Mouse (Mus musculus) thymus, adult 2 months (tissue): Measurements from ENCODE around the gene Slc4a8. TPM values are rescaled to one million over a fixed set of nuclear protein-coding genes. Genes with fewer than 3 reads are reported as not detected.
A peak's percentile ranks its signal among the peaks of the same experiment; 100 is the strongest.

Source experiments
- DNase-seq: peaks from one replicate; pipeline ENCODE4 v3.0.0; 2021
- H3K27ac ChIP-seq: fragments of 200-500 bp; 2 replicates; pipeline ENCODE4 v1.5.1; 2012; ENCODE audit warnings: low read length, control low read depth; ENCODE audit not compliant: control insufficient read depth, insufficient read depth
- H3K27me3 ChIP-seq: fragments of 200-500 bp; 2 replicates; pipeline ENCODE4 v1.6.1; 2012; ENCODE audit warnings: mild to moderate bottlenecking, low read length, moderate library complexity, mixed read lengths; ENCODE audit not compliant: control insufficient read depth, insufficient read depth
- H3K36me3 ChIP-seq: fragments of 200-500 bp; 2 replicates; pipeline ENCODE4 v1.6.1; 2012; ENCODE audit warnings: mild to moderate bottlenecking, low read length, moderate library complexity; ENCODE audit not compliant: control insufficient read depth, insufficient read depth
- H3K4me1 ChIP-seq: fragments of 200-500 bp; replicated peaks from 2 replicates; pipeline ENCODE4 v1.6.1; 2012; ENCODE audit warnings: low read length; ENCODE audit not compliant: control insufficient read depth, insufficient read depth
- H3K4me3 ChIP-seq: fragments of 200-500 bp; 2 replicates; pipeline ENCODE4 v1.5.1; 2012; ENCODE audit warnings: mild to moderate bottlenecking, low read length, control low read depth, moderate library complexity; ENCODE audit not compliant: control insufficient read depth, insufficient read depth
- CTCF ChIP-seq: fragments of 200-500 bp; IDR thresholded peaks from 2 replicates; pipeline ENCODE4 v1.5.1; 2012; ENCODE audit warnings: mild to moderate bottlenecking, control low read depth, low read length, moderate library complexity, borderline replicate concordance; ENCODE audit not compliant: control insufficient read depth, poor library complexity, insufficient read depth; ENCODE audit errors: extremely low read depth
- POLR2A ChIP-seq: fragments of 200-500 bp; IDR thresholded peaks from 2 replicates; pipeline ENCODE4 v1.6.1; 2012; ENCODE audit warnings: mild to moderate bottlenecking, low read length, control low read depth, moderate library complexity; ENCODE audit not compliant: control insufficient read depth, poor library complexity, insufficient read depth; ENCODE audit errors: extremely low read depth
- WGBS: fragments of 180-500 bp; shearing (Covaris S2); methylation state at CpG from one replicate; pipeline ENCODE4 v1.1.7; 2018; 5-methylcytosine and 5-hydroxymethylcytosine counted together
- polyA plus RNA-seq: library from polyadenylated mRNA; depleted of rRNA; stranded (reverse); fragments of >200 nt; gene quantifications from 2 replicates; pipeline ENCODE4 v1.2.3, GENCODE M21; 2012; rRNA removed

Gene Slc4a8
- polyA plus RNA-seq, 1 experiment: 11.9 TPM

DNA sequence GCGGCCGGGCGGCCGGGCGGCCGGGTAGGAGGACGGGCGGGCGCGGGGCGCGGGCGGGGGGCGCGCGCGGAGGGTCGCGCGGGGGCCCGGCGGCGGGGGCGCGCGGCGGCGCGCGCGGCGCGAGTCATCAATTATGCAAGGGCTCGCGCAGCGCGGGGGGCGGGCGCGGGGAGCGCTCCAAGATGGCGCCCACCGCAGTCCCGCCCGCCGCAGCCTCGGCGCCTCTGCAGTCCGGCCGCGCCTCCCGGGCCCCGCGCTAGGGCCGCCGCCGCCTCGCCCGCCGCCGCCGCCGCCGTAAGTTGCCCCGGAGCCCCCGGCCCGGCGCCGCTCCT lies 109.2 kb downstream of the Slc4a8 start:
- peaks cover 7% of the 10 kb centered on the region for H3K27me3 ChIP-seq

GRCm38 (mm10) chr15:100871107-100872011 lies 109.8 kb downstream of the Slc4a8 start:
- Histone ChIP-seq H3K36me3 (no peaks in the 10 kb centered on the region), H3K27ac (no peak overlapping the region), H3K4me1 (peaks cover 9% of the 10 kb centered on the region; the same call in 1 of the 2 replicates), H3K27me3 (peaks cover 7% of the 10 kb centered on the region), H3K4me3 (0 out of 2 replicates have a peak overlapping the region, but pooled peaks have one; percentile 3)
- no peak for TF ChIP-seq CTCF
- TF ChIP-seq POLR2A: no peak
- no peak for DNase-seq
- 6% methylated on average over 53 of the region's 53 CpGs for WGBS

More for the DNA sequence above, 109.2 kb downstream of the Slc4a8 start:
- no peak for DNase-seq
- TF ChIP-seq CTCF: no peak
- TF ChIP-seq POLR2A: no peak
- H3K36me3 ChIP-seq: no peaks in the 10 kb centered on the region
- WGBS: 15% methylated on average over 39 of the region's 69 CpGs
- no peak overlapping the region for H3K27ac ChIP-seq
- peaks cover 9% of the 10 kb centered on the region; the same call in 1 of the 2 replicates for H3K4me1 ChIP-seq
- 0 out of 2 replicates have a peak overlapping the region, but pooled peaks have one; percentile 3 for H3K4me3 ChIP-seq

- TF ChIP-seq CTCF (no peak), POLR2A (no peak)
- no peaks in the 10 kb centered on the region for H3K36me3 ChIP-seq
- H3K27ac ChIP-seq: no peak overlapping the region
- no peak overlapping the region for H3K4me3 ChIP-seq
- H3K27me3 ChIP-seq: peaks cover 7% of the 10 kb centered on the region
- 5% methylated on average over 16 of the region's 16 CpGs for WGBS
- peaks cover 9% of the 10 kb centered on the region; the same call in 1 of the 2 replicates for H3K4me1 ChIP-seq
- DNase-seq: peak; percentile 68
Measured at GRCm38 (mm10) chr15:100873155-100873554, 111.6 kb downstream of the Slc4a8 start.

Other genes with a start within 250 kb of the Slc4a8 start
- 7.7 and 8.2 TPM in 2 replicates for gene Tfcp2, start 209.7 kb upstream of the Slc4a8 start, polyA plus RNA-seq
- 184 and 203 TPM in 2 replicates for gene Pou6f1, start 161.8 kb upstream of the Slc4a8 start, polyA plus RNA-seq
- 1,016 and 1,115 TPM in 2 replicates for gene Dazap2, start 146.4 kb upstream of the Slc4a8 start, polyA plus RNA-seq
- 11.0 and 11.7 TPM in 2 replicates for gene Smagp, start 124.8 kb upstream of the Slc4a8 start, polyA plus RNA-seq
- 114 and 131 TPM in 2 replicates for gene Bin2, start 92.2 kb upstream of the Slc4a8 start, polyA plus RNA-seq
- gene Cela1, start 73.8 kb upstream of the Slc4a8 start, polyA plus RNA-seq: 10.4 and 11.7 TPM in 2 replicates
- 34.7 and 39.4 TPM in 2 replicates for gene Galnt6, start 32.4 kb upstream of the Slc4a8 start, polyA plus RNA-seq
- 0.20 and 0.60 TPM in 2 replicates for gene Scn8a, start 108.1 kb downstream of the Slc4a8 start, polyA plus RNA-seq